Mouse (Mus musculus) heart, postnatal 4 days (tissue): ENCODE results near the gene Gm29776. TPM values are rescaled to one million over a fixed set of nuclear protein-coding genes. Genes with fewer than 3 reads are reported as not detected.

Experiments
- DNase-seq: peaks from one replicate; pipeline ENCODE4 v3.0.0; 2021
- total RNA-seq, 2 experiments: library from RNA; stranded (reverse); gene quantifications; 2 replicates each; pipeline ENCODE4 v1.2.3; 2021

Gm29776 gene
- total RNA-seq, 2 experiments from 2014 or later, result 0.14 to 0.16 TPM

DNA sequence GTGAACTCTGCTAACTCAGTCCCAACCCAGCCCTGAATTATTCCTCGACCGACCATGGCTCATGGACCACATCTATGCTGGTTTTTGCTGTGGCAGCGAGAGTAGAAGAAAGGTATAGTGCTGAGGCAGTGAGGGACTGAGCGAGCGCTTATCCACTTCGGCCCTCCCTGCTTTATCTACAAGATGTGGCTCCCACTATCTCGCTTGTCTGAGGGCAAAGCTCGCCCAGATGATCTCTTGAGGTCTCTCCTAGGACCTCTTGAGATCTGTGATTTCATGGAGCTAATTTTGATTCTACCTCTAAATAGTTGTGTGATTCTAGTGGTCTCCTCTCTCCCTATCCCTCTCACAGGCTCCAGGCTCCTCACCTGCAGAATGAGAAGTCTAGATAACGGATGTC lies 10.4 kb upstream of the Gm29776 start:
- no peak for DNase-seq

GRCm38 (mm10) chr14:54706589-54707320 lies 8.1 kb upstream of the Gm29776 start:
- DNase-seq, result peak; percentile 41

DNA sequence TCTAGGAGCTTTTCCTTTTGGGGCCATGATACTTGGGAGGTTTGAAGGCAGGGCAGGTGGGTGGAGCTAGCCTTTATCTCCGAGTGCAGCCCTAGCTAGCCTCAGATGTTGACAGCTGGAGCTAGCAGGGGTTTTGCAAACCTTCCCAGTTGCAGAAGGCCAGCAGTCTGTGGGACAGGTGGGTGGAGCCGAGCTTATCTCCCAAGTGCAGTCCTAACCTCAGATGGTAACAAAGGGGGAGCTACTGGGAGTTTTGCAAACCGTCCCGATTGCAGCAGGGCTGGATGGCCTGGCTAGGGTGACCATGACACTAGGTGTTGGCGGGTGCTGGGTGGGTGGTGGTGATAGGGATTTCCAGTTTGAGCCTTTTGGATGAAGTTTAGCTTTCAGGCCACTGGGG lies 7.2 kb upstream of the Gm29776 start:
- DNase-seq, result no peak

GRCm38 (mm10) chr14:54703207-54703606 lies 4.6 kb upstream of the Gm29776 start:
- DNase-seq, result no peak

- peak; percentile 92 for DNase-seq
These were observed 2.7 kb upstream of the Gm29776 start for GRCm38 (mm10) chr14:54701298-54701697.

GRCm38 (mm10) chr14:54699586-54699985 lies 953 bp upstream of the Gm29776 start:
- no peak for DNase-seq

DNA sequence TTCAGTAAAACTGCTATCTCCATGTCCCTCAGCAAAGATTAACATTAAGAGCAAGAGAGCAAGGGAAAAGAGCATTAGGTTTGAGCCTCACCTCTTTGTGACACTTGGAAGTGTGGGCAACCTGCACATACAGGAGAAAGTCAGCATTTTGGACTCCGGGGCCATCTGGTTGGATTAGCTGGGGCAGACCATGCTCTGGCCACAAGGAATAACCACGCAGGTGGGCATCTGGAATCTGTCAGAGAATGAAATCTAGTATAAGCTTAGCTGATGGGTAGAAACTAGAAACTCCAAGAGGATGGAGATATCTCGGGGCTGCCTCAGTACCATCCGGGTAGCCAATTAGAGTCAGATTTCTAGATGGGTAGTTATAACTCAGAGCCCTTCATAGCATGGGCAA lies 1.9 kb downstream of the Gm29776 start:
- no peak for DNase-seq

- DNase-seq, result no peak
These were observed 3.6 kb downstream of the Gm29776 start for GRCm38 (mm10) chr14:54695042-54695441.

DNA sequence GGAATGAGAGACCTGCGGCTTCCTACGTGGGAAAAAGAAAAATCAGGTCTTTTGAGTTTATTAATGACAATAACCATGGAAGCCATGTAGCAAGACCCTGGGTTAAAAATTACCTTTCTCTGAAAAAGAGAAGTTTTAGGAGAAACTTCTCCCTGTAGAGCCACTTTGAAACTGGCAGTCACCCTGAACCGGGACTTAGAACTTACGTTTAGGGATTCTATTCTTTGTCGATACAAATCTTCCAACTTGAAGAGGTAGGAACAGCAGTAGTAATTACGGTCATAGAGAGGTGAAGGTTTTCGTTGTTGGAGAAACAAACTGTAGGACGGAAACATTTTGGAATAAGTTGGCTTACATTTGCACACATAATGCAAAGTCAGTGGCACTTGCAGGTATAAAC lies 11.4 kb downstream of the Gm29776 start:
- DNase-seq, result no peak

DNA sequence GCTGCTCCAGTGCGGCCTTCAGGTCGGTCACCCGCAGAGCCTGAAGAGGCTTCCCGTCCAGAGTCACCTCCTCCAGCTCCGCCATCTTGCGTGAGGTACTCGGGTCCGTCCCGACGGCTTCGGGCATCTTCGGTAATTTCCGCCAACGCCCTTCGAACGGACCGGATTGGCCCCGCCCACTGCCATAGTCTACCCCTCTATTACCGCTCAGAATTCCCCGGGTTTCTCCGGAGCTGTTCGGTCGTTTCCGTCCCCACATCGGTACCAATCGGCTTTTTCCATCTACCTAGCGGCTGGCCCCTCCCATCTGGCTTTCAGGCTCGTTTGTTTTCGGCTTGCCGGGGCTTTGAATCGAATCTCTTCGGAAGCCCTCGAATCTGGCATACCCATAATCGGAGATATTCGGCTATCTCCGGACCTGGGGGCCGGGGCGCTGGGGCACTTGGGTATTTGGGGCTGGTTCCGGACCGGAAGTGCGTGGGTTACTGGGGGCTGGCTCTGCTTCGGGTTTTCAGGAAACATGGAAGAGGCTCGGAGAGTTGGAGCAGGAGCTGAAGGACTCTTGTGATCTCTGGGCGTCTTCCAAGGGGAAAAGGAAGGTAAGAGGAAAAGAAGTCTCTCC lies 12.0 kb downstream of the Gm29776 start, which contains the start of gene Acin1:
Gene Acin1, minus strand, starts transcription at position 410 of the 622 bp plus-strand sequence.
- peak; percentile 100 for DNase-seq

- DNase-seq, result no peak
These were observed 12.5 kb downstream of the Gm29776 start, which contains the start of gene 1700123O20Rik for GRCm38 (mm10) chr14:54686063-54686521. 1700123O20Rik (plus strand) TSS chr14:54686216.

DNA sequence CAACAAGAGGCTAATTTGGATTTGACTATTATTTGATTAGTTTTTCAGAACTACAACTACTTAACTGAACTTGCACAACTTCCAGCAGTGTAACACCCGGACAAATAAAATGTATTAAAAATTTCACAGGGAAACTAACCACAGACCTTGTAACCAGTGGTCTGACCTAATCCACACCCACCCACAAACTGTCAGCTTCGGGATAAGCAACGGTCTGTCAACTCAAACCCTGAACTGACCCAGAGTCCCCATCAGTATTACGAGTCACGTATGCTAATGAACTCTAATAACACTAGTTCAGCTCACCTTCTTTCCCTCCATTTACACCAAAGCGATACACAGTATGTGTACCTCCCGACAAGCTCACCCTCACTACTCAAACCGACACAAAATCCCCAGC lies 13.2 kb downstream of the Gm29776 start:
- no peak for DNase-seq

- no peak for DNase-seq
These were observed 16.2 kb downstream of the Gm29776 start for GRCm38 (mm10) chr14:54682396-54682795.

DNA sequence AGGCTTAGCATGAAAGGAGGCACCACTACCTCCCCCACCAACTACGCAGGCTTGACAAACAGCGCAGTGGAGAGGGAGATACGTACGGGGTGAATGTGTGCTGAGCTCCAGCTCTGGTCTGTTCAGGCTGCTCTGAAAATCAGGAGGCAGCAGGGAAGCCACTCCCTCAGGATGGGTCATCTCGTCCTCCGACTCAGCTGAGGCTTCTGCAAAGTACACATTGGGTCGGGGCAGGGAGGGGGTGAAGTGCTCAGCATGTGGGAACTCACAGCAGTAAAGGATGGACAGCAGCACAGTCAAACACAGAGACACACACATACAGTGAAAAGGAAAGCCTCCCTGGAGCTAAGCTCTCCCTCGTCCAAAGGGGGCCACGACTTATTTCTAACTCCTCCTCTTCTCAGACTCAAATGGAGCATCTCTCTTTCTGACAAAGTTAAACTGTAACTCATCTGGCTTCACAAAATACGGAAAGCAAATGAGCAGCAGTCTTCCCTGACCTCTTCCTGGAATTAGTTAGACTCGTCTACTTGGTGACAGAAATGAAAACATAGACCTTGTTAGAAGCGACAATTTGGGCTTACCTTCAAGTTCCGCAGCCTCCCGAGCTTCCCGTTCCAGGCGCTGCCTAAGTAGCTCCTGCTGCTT lies 19.9 kb downstream of the Gm29776 start:
- no peak for DNase-seq

GRCm38 (mm10) chr14:54676290-54676689 lies 22.3 kb downstream of the Gm29776 start:
- DNase-seq, result no peak

DNA sequence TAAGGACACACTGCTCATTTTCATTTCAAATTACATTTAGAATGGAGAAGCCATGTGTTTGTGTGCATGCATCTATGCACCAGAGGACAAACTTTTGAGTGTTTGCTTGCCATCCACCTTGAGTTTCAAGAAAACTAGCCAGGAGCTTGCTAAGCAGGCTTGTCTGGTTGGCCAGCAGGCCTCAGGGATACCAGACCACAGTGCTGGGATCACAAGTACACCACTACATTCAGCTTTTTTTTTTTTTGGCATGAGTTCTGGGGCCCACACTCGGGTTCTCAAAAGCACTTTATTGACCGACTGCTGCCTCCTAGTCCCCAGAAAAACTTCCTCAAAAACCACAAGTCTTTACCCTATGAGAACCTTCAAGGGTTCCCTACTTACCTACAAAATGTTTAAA lies 24.3 kb downstream of the Gm29776 start:
- no peak for DNase-seq

DNA sequence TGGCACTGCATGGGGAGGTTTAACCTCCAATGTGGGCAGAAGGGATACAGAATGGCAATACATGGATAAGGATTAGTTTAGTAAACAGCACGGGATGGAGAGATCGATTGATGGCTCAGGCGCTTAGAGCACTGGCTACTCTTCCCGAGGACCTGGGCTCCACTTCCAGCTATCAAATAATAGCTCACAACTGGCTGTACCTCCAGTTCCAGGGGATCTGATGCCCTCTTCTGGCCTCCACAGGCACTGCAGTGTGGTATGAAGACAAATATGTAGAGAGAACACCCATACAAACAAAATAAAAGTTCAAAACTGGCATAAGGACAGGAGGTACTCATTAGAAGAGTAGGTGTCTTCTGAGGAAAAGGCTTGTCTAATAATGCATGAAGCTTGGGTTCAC lies 29.3 kb downstream of the Gm29776 start:
- DNase-seq, result peak; percentile 58

GRCm38 (mm10) chr14:54664477-54665222 lies 34.0 kb downstream of the Gm29776 start:
- no peak for DNase-seq

DNA sequence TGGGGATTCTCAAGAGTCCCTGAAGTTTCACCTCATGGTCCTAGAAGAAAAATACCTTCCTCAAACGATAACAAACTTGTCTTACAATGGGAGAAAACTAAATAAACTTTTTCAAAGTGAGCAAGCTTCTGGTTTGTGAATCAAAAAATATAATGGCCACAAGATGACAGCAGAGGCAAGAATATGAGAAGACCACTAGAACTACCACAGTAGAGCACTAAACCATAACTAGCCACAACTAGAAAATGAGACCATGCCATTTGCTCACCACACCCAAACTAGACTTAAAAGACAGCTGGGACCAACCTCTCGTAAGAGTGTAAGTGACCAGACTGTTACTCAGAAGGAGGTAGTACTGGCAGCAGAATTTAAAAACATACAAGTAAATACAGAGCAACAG lies 38.6 kb downstream of the Gm29776 start:
- no peak for DNase-seq

GRCm38 (mm10) chr14:54653496-54653895 lies 45.1 kb downstream of the Gm29776 start:
- peak; percentile 88 for DNase-seq

DNA sequence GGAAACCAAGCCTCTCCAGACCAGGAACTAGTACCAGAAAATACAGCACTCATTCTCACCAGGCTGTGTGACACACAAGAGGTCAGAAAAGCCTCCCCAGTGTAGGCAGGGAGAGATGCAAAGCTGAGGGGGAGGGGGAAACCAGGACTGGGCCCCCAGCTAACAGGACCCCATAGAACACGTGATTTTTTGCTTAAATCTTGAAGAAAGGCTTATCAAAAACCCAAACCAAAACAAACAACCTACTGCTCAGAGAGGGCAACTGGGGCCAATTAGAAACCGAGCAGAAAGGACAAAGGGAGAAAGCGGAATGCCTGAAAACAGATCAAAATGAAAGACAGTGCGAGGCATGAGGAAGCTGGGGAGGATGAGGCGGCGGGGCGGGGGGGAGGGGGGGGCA lies 45.8 kb downstream of the Gm29776 start:
- no peak for DNase-seq

GRCm38 (mm10) chr14:54651556-54651955 lies 47.1 kb downstream of the Gm29776 start:
- DNase-seq, result no peak
